Mouse (Mus musculus): ENCODE results near the gene Dock1. TPM values are rescaled to one million over a fixed set of nuclear protein-coding genes. Genes with fewer than 3 reads are reported as not detected.

Dock1 gene
- polyA plus RNA-seq, 1 experiment: 2.1 TPM

- WGBS: 93% methylated on average over 4 of the region's 4 CpGs
- DNase-seq (ENCODE audit: low read depth in 1 of 2, low spot score in 2 of 2): no peak
- Histone ChIP-seq H3K4me3 (ENCODE audit: extremely low read depth, insufficient read depth, insufficient read length) (no peak overlapping the region), H3K4me1 (ENCODE audit: control insufficient read depth, insufficient read depth, insufficient read length) (no peaks in the 10 kb centered on the region), H3K36me3 (ENCODE audit: control insufficient read depth, insufficient read depth, low read length) (no peaks in the 10 kb centered on the region), H3K27ac (ENCODE audit: insufficient read depth, low read length) (no peak overlapping the region), H3K27me3 (ENCODE audit: control insufficient read depth, insufficient read depth, low read length) (no peaks in the 10 kb centered on the region)
- TF ChIP-seq POLR2A (IDR thresholded peaks at IDR 0.05; ENCODE audit: low read depth, low read length): no peak
- TF ChIP-seq CTCF (IDR thresholded peaks at IDR 0.05; ENCODE audit: extremely low read depth, insufficient read depth, insufficient read length, insufficient replicate concordance): no peak
Observed at GRCm38 (mm10) chr7:135159606-135160005, 489.2 kb downstream of the Dock1 start.

- no peak for DNase-seq (ENCODE audit: low read depth in 1 of 2, low spot score in 2 of 2)
- WGBS: 42% methylated on average over 3 of the region's 3 CpGs
- no peak overlapping the region for H3K4me3 ChIP-seq (ENCODE audit: extremely low read depth, insufficient read depth, insufficient read length)
- no peaks in the 10 kb centered on the region for H3K36me3 ChIP-seq (ENCODE audit: control insufficient read depth, insufficient read depth, low read length)
- H3K4me1 ChIP-seq (ENCODE audit: control insufficient read depth, insufficient read depth, insufficient read length): no peaks in the 10 kb centered on the region
- TF ChIP-seq POLR2A (IDR thresholded peaks at IDR 0.05; ENCODE audit: low read depth, low read length) (no peak), CTCF (IDR thresholded peaks at IDR 0.05; ENCODE audit: extremely low read depth, insufficient read depth, insufficient read length, insufficient replicate concordance) (no peak)
- H3K27me3 ChIP-seq (ENCODE audit: control insufficient read depth, insufficient read depth, low read length): no peaks in the 10 kb centered on the region
- H3K27ac ChIP-seq (ENCODE audit: insufficient read depth, low read length): no peak overlapping the region
Observed at GRCm38 (mm10) chr7:135165155-135165554, 494.7 kb downstream of the Dock1 start.

DNA sequence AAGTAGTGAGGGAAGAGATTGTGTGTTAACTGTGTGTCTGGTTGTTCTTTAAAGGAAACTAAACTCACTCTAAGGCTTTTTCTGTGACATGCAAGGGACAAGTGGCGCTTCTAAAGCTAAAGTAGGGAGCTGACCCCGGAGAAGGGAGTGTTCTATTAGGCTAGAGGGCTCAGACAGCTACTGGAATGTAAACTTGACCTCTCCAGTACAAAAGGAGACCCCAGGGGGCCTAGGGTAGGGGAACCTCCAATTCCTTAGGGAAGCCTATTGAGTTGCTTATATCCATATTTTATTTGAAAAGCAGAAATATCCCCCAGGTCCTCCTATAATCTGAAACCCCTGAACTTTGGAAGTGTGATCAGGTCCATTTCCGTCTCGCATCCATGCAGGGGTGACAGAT is 499.5 kb downstream of the Dock1 start:
- WGBS: 88% methylated on average over 4 of the region's 4 CpGs
- Histone ChIP-seq H3K27ac (ENCODE audit: insufficient read depth, low read length) (no peak overlapping the region), H3K27me3 (ENCODE audit: control insufficient read depth, insufficient read depth, low read length) (no peaks in the 10 kb centered on the region), H3K4me1 (ENCODE audit: control insufficient read depth, insufficient read depth, insufficient read length) (no peaks in the 10 kb centered on the region), H3K4me3 (ENCODE audit: extremely low read depth, insufficient read depth, insufficient read length) (no peak overlapping the region), H3K36me3 (ENCODE audit: control insufficient read depth, insufficient read depth, low read length) (no peaks in the 10 kb centered on the region)
- TF ChIP-seq POLR2A (IDR thresholded peaks at IDR 0.05; ENCODE audit: low read depth, low read length): no peak
- TF ChIP-seq CTCF (IDR thresholded peaks at IDR 0.05; ENCODE audit: extremely low read depth, insufficient read depth, insufficient read length, insufficient replicate concordance): no peak
- DNase-seq (ENCODE audit: low read depth in 1 of 2, low spot score in 2 of 2): no peak

DNA sequence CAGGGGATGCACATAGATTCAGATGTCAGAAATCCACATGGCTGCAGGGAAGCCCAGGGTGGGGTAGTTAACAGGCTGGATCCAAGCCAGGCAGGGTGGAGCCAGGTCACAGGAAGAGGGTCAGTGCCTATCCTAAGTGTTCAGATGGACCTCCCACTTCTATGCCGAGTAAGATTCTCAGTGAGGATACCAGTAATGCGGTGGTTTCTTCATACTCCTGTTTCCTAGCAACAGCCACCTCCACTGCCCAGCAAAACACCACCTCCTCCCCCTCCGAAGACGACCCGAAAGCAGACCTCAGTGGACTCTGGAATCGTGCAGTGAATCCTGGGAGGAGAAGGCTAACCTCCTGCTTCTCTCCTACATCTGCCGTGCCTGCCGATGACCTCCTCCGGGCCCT is 501.8 kb downstream of the Dock1 start:
- Histone ChIP-seq H3K36me3 (ENCODE audit: control insufficient read depth, insufficient read depth, low read length) (no peaks in the 10 kb centered on the region), H3K4me1 (ENCODE audit: control insufficient read depth, insufficient read depth, insufficient read length) (no peaks in the 10 kb centered on the region), H3K27me3 (ENCODE audit: control insufficient read depth, insufficient read depth, low read length) (no peaks in the 10 kb centered on the region), H3K27ac (ENCODE audit: insufficient read depth, low read length) (no peak overlapping the region), H3K4me3 (ENCODE audit: extremely low read depth, insufficient read depth, insufficient read length) (no peak overlapping the region)
- 84% methylated on average over 9 of the region's 9 CpGs for WGBS
- TF ChIP-seq CTCF (IDR thresholded peaks at IDR 0.05; ENCODE audit: extremely low read depth, insufficient read depth, insufficient read length, insufficient replicate concordance) (no peak), POLR2A (IDR thresholded peaks at IDR 0.05; ENCODE audit: low read depth, low read length) (no peak)
- DNase-seq (ENCODE audit: low read depth in 1 of 2, low spot score in 2 of 2): no peak

DNA sequence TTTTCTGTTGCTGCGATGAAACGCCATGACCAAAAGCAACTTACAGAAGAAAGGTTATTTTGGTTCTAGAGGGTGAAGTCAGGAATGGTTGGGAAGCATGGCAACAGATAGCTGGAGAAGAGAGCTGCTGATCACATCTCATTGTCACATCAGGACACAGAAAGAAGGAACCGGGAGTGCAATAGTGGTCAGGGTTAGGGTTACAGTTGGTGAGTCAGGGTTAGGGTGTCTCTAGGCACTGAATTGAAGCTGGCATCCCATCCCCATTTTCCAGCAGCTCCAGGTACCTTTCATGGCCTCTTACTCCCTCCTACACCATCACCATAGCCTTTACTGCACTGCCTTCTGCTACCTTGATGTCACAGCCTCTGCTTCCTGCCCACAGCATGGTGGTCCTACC is 523.7 kb downstream of the Dock1 start:
- Histone ChIP-seq H3K4me1 (ENCODE audit: control insufficient read depth, insufficient read depth, insufficient read length) (no peaks in the 10 kb centered on the region), H3K27me3 (ENCODE audit: control insufficient read depth, insufficient read depth, low read length) (no peaks in the 10 kb centered on the region), H3K4me3 (ENCODE audit: extremely low read depth, insufficient read depth, insufficient read length) (no peak overlapping the region), H3K27ac (ENCODE audit: insufficient read depth, low read length) (no peak overlapping the region), H3K36me3 (ENCODE audit: control insufficient read depth, insufficient read depth, low read length) (no peaks in the 10 kb centered on the region)
- no peak for DNase-seq (ENCODE audit: low read depth in 1 of 2, low spot score in 2 of 2)
- WGBS: 86% methylated on average over 3 of the region's 3 CpGs
- TF ChIP-seq CTCF (IDR thresholded peaks at IDR 0.05; ENCODE audit: extremely low read depth, insufficient read depth, insufficient read length, insufficient replicate concordance) (no peak), POLR2A (IDR thresholded peaks at IDR 0.05; ENCODE audit: low read depth, low read length) (no peak)

DNA sequence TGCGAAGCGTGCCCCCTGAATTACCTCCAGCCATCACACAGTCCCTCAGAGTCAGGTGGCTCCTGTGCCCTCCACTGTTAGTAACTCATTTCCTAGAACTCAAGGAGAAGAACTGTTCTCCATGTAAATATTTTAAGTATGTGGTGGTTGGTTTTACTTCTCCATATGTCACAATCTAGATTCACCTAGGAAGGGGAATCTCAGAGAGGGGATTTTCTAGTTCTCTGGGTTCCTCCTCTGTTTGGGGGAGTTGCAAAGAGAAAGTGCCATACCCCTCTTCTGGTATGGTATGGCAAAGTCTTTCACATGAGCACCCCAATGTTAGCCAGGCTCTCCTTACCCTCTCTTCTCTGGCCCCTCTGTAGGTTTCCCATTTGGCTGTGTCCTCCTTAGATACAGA is 525.2 kb downstream of the Dock1 start:
- WGBS: 75% methylated on average over 2 of the region's 2 CpGs
- H3K27me3 ChIP-seq (ENCODE audit: control insufficient read depth, insufficient read depth, low read length): no peaks in the 10 kb centered on the region
- no peak for DNase-seq (ENCODE audit: low read depth in 1 of 2, low spot score in 2 of 2)
- H3K36me3 ChIP-seq (ENCODE audit: control insufficient read depth, insufficient read depth, low read length): no peaks in the 10 kb centered on the region
- TF ChIP-seq CTCF (IDR thresholded peaks at IDR 0.05; ENCODE audit: extremely low read depth, insufficient read depth, insufficient read length, insufficient replicate concordance): no peak
- no peak for TF ChIP-seq POLR2A (IDR thresholded peaks at IDR 0.05; ENCODE audit: low read depth, low read length)
- no peaks in the 10 kb centered on the region for H3K4me1 ChIP-seq (ENCODE audit: control insufficient read depth, insufficient read depth, insufficient read length)
- no peak overlapping the region for H3K27ac ChIP-seq (ENCODE audit: insufficient read depth, low read length)
- no peak overlapping the region for H3K4me3 ChIP-seq (ENCODE audit: extremely low read depth, insufficient read depth, insufficient read length)

- DNase-seq (ENCODE audit: low read depth in 1 of 2, low spot score in 2 of 2): no peak
- WGBS: 84% methylated on average over 10 of the region's 10 CpGs
- TF ChIP-seq CTCF (IDR thresholded peaks at IDR 0.05; ENCODE audit: extremely low read depth, insufficient read depth, insufficient read length, insufficient replicate concordance) (no peak), POLR2A (IDR thresholded peaks at IDR 0.05; ENCODE audit: low read depth, low read length) (no peak)
Observed at GRCm38 (mm10) chr7:135196828-135197227, 526.4 kb downstream of the Dock1 start.

More at GRCm38 (mm10) chr7:135196828-135197227, 526.4 kb downstream of the Dock1 start:
- Histone ChIP-seq H3K4me3 (ENCODE audit: extremely low read depth, insufficient read depth, insufficient read length) (no peak overlapping the region), H3K27ac (ENCODE audit: insufficient read depth, low read length) (no peak overlapping the region), H3K36me3 (ENCODE audit: control insufficient read depth, insufficient read depth, low read length) (no peaks in the 10 kb centered on the region), H3K4me1 (ENCODE audit: control insufficient read depth, insufficient read depth, insufficient read length) (no peaks in the 10 kb centered on the region), H3K27me3 (ENCODE audit: control insufficient read depth, insufficient read depth, low read length) (no peaks in the 10 kb centered on the region)

Measured in spleen, adult 2 months (tissue).